Mouse (Mus musculus): ENCODE measurements around the gene Mug1. TPM values are rescaled to one million over a fixed set of nuclear protein-coding genes. Genes with fewer than 3 reads are reported as not detected.
"Not testable (repeated sequence)": the region's sequence is repeated elsewhere in the genome, so short reads cannot be mapped to it uniquely, and the experiment has no call there.

Mug1 gene
- 0.11 and 0.26 TPM in 2 replicates for polyA plus RNA-seq (2014; fragmentation: Nextera tagmentation; extraction: Ambion mirVana)

DNA sequence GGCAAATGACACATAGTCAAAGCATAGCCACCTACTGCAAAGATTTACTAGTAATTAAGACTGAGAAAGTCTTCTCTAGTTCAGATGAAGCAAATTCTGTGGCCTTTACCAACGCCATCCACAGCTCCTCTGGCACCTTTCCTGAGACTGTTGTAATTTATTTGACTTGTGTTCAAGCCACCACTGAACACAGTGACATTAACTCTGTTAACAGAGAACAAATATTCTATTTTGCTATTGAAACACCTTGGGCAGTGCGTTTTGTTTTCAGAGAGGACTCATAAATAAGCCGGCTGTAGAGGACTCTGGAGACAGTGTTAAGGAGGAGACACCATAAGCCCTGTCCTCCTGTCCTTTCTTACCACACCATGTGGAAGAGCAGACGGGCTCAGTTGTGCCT lies at the start of gene Mug1:
Gene Mug1 (plus strand): TSS at position 271 of the 400 bp plus-strand sequence.
- not testable (repeated sequence) for H3K27me3 ChIP-seq (ENCODE audit: control insufficient read depth, insufficient read depth, low read length); H3K27ac ChIP-seq (ENCODE audit: low read depth, low read length); H3K9me3 ChIP-seq (replicated peaks; ENCODE audit: control insufficient read depth, low read length); H3K4me3 ChIP-seq (ENCODE audit: low read depth, low read length); H3K36me3 ChIP-seq (ENCODE audit: control insufficient read depth, insufficient read depth, low read length); H3K4me2 ChIP-seq; H3K9ac ChIP-seq (ENCODE audit: low read depth, low read length); H3K4me1 ChIP-seq (ENCODE audit: control insufficient read depth, insufficient read depth, low read length); ATAC-seq (replicated peaks; ENCODE audit: insufficient number of reproducible peaks, low FRiP score, low TSS enrichment)
- WGBS (ENCODE audit: insufficient replicate concordance), result 80% methylated on average over 4 of the region's 4 CpGs

DNA sequence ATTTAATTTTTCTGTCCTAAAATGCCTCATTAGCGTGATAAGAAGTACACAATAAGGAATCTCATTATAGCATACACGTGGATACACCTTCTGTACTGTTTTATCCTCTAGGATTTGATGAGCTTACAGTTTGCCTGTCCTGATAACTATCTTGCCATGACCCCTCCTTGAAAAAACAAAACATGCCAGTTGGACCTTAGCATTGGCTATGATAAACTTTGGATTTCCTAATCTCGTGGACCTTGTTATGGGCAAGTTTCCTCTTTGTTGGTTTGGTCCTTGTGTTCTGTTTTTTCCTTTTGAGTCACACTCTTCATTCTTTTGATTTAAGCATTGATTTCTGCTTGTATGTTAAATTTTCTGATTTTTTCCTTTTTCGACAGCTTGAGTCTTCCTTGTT lies 10.3 kb upstream of the Mug1 start:
- no peak for ATAC-seq (replicated peaks; ENCODE audit: insufficient number of reproducible peaks, low FRiP score, low TSS enrichment)
- H3K4me3 ChIP-seq (ENCODE audit: low read depth, low read length), result no peak overlapping the region
- WGBS (ENCODE audit: insufficient replicate concordance), result 76% methylated on average over 4 of the region's 4 CpGs

DNA sequence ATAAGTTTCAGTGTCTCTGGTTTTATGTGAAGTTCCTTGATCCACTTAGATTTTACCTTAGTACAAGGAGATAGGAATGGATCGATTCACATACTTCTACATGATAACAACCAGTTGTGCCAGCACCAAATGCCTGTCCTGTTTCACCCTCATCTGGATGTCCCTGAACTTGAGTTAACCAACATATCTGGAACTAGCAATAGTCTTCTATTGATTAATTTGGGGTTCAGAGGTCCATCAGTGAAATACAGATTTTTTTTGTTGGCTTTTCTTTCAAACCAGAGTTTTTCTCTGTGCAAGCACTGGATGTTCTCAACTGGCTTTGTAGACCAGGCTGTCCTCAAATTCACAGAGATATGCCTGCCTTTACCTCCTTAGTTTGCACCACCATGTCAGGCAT lies 2.0 kb upstream of the Mug1 start:
- ATAC-seq (replicated peaks; ENCODE audit: insufficient number of reproducible peaks, low FRiP score, low TSS enrichment), result no peak

More for the DNA sequence above, 10.3 kb upstream of the Mug1 start:
- no peaks in the 10 kb centered on the region for H3K27me3 ChIP-seq (ENCODE audit: control insufficient read depth, insufficient read depth, low read length)
- no peak overlapping the region for H3K4me2 ChIP-seq
- no peak overlapping the region for H3K9ac ChIP-seq (ENCODE audit: low read depth, low read length)
- H3K4me1 ChIP-seq (ENCODE audit: control insufficient read depth, insufficient read depth, low read length), result no peaks in the 10 kb centered on the region
- H3K27ac ChIP-seq (ENCODE audit: low read depth, low read length), result no peak overlapping the region
- H3K9me3 ChIP-seq (replicated peaks; ENCODE audit: control insufficient read depth, low read length), result no peaks in the 10 kb centered on the region
- no peaks in the 10 kb centered on the region for H3K36me3 ChIP-seq (ENCODE audit: control insufficient read depth, insufficient read depth, low read length)

DNA sequence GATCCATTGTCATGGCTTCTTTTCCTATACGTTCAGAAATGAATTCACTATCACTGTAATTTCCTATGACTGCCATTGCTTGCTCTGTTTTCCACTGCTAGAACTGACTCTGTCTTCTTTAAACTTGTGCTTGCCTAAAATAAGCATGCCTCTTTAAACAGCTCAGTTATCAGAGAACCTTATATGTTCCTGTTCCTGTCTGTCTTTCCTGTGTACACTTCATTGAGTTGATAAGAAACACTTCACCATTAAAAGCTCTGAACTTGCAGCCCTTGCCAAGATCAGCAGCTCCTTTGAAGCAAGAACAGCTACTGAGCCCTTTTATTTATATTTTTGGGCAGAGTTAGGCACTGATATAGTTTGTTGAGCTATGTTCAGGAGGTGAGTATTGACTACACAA lies 10.0 kb downstream of the Mug1 start:
- no peak overlapping the region for H3K4me2 ChIP-seq
- H3K36me3 ChIP-seq (ENCODE audit: control insufficient read depth, insufficient read depth, low read length), result no peaks in the 10 kb centered on the region
- H3K4me1 ChIP-seq (ENCODE audit: control insufficient read depth, insufficient read depth, low read length), result no peaks in the 10 kb centered on the region
- no peaks in the 10 kb centered on the region for H3K27me3 ChIP-seq (ENCODE audit: control insufficient read depth, insufficient read depth, low read length)
- H3K27ac ChIP-seq (ENCODE audit: low read depth, low read length), result peak overlapping the region; percentile 59; the same call in 1 of the 2 replicates
- no peak overlapping the region for H3K9ac ChIP-seq (ENCODE audit: low read depth, low read length)
- peak; percentile 65; the same call in 1 of the 2 replicates for ATAC-seq (replicated peaks; ENCODE audit: insufficient number of reproducible peaks, low FRiP score, low TSS enrichment)
- 0 out of 2 replicates have a peak, but pooled peaks cover 2% of the 10 kb centered on the region for H3K9me3 ChIP-seq (replicated peaks; ENCODE audit: control insufficient read depth, low read length)
- no peak overlapping the region for H3K4me3 ChIP-seq (ENCODE audit: low read depth, low read length)
- WGBS (ENCODE audit: insufficient replicate concordance), result 20% methylated on average over 1 of the region's 1 CpGs

More for the DNA sequence above, 2.0 kb upstream of the Mug1 start:
- H3K9ac ChIP-seq (ENCODE audit: low read depth, low read length), result no peak overlapping the region
- H3K27ac ChIP-seq (ENCODE audit: low read depth, low read length), result no peak overlapping the region
- H3K9me3 ChIP-seq (replicated peaks; ENCODE audit: control insufficient read depth, low read length), result no peaks in the 10 kb centered on the region
- H3K27me3 ChIP-seq (ENCODE audit: control insufficient read depth, insufficient read depth, low read length), result no peaks in the 10 kb centered on the region
- 87% methylated on average over 1 of the region's 1 CpGs for WGBS (ENCODE audit: insufficient replicate concordance)
- no peaks in the 10 kb centered on the region for H3K36me3 ChIP-seq (ENCODE audit: control insufficient read depth, insufficient read depth, low read length)
- no peak overlapping the region for H3K4me2 ChIP-seq
- no peak overlapping the region for H3K4me3 ChIP-seq (ENCODE audit: low read depth, low read length)
- H3K4me1 ChIP-seq (ENCODE audit: control insufficient read depth, insufficient read depth, low read length), result no peaks in the 10 kb centered on the region

Other genes starting within 250 kb of the Mug1 start
- 1.2 and 1.3 TPM in 2 replicates for gene A2m, start 203.2 kb upstream of the Mug1 start, polyA plus RNA-seq (2014; fragmentation: Nextera tagmentation; extraction: Ambion mirVana)
- not detected in 2 replicates for gene Gm7298, start 105.6 kb upstream of the Mug1 start, polyA plus RNA-seq (2014; fragmentation: Nextera tagmentation; extraction: Ambion mirVana)
- gene Mug2, start 168.2 kb downstream of the Mug1 start, polyA plus RNA-seq (2014; fragmentation: Nextera tagmentation; extraction: Ambion mirVana), result not detected in 2 replicates